Mouse (Mus musculus) liver (tissue): ENCODE results near the gene Shank1.
"Not testable (repeated sequence)": the region's sequence is repeated elsewhere in the genome, so short reads cannot be mapped to it uniquely, and the experiment has no call there.

Experiments used
- DNase-seq: peaks from one replicate; pipeline ENCODE4 v3.0.0-alpha.2; 2020; ENCODE audit warnings: mixed read lengths

Shank1 gene

DNA sequence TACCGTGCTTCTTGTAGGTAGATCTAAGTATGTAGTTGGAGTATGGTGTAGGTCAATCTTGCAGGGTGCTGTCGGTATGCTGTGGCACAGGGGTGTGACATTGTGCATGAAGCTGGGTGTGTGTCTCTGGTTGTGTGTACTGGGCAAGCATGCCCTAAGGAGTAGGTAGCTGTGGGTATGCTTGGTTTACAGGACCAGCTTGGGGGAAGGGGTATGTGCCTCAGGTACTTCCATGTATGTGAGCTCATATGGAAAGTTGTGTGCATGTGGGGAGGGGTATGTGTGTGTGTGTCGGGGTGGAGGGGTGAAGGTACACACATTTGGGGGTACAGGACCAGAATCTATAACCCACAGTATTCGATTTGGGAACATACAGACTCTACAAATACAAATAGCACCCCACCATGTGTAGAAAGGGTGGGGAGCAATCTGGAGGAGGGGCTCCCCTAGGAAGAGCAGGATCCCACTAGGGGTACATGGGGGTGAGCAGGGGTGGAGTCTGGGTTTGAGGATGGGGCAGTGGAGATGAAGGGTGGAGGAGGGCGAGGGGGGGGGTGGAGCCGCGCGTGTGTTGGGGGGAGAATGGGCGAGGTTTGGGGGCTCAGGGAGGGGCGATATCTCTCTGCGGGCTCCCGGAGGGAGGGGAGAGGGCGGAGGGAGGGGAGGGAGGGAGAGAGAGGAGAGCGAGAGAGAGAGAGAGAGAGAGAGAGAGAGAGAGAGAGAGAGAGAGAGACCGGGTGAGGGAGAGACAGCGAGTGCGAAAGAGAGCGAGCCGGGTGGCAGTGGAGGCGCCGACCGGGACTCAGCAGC is at the start of gene Shank1:
TSS of gene Shank1 (plus strand) at position 779 of the 810 bp plus-strand sequence.
- DNase-seq, result no peak

DNA sequence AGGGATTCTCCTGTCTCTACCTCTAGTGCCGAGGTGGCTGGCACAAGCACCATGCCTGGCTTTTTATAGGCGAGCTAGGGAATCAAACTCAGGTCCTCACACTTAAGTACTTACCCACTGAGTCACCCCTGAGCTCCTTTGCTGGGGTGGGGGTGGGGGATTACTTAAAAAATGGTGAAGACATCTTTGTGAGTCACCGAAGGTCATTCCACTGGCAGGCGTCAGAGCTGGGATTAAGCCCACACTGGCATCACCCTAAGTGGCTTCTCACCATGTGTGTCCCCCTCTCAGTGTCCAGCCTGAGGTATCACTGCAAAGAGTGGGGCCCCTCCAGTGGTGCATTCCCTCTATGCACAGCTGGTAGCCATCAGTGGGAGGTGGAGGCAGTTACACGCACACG is 49.6 kb upstream of the Shank1 start:
- no peak for DNase-seq

DNA sequence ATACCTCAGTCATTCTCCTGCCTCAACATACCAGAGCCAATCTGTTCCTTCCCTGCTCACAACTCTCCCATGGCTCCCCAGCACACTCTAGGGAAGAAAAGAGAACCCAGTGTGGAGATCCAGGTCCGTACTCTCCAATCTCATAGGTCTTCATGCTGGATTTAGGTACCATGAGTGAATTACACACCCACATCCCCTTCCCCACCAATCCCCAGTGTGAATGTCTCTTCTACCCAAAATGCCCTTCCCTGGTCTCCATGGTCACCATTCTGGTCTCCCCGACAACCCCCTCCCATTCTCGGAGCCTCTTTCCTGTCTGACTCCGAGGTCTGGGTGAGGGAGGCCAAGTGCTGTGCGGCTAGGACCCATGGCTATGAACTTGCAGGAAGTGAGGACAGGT is 48.9 kb upstream of the Shank1 start, which contains the start of gene Gm15517:
TSS of gene Gm15517 (plus strand) at position 301 of the 400 bp plus-strand sequence.
- DNase-seq, result no peak

DNA sequence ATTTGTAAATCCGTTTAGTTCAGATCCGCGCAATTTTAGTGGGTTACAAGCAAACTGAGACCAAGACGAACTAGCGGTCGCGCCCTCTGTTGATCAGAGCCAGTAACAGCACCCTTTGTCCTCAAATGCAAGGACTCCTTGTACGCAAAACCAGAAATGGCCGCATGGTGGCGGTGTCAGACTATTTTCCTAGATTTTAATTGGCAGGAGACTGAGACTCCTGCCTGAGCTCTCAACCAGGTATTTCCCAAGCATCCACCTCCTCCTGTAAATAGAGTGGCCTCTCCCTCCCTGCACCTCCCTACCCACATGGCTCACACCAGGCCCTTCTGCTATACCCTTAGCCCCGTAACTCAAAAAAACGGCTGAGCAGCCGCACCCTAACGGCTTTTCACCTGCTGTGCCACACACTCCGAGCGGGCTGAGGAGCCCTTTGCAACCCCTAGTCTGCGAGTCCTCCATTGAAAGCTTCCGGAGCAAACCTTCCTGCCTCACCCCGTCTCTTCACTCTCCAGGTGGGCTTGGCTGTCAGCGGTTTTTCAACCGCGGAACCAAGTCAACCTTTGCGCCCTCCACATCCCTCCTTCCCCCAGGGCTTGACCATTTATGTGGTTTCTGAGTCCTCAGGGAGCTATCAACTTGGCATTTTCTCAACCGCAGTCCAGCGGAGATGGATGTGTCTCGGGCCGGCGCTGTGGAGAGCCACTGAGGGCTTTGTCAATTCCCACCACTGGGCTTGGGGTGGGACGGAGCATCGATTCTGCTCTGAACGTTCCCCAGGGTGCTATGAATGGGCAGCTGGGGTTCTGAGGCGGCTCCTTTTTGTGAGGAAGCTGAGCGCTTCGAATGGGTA is 47.0 kb upstream of the Shank1 start:
- peak; percentile 92 for DNase-seq

DNA sequence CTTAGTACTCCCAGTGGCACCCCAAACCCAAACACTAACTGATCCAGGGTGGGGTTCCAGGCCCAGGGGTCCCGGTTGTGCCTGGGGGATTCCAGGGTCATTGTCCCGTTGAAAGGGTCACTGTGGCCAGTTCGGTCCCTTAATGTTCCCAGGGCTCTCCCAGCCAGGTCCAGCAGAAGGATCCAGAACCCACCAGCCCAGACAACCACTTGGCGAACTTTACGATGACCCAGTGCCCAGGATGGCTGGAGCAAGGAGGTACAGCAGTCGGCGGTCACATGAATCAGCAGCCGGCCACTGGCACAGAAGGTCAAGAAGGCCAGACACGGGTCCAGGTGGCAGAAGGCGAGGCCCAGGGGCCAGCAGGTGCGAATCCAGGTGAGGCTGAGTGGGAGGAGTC is 41.9 kb upstream of the Shank1 start:
- no peak for DNase-seq

DNA sequence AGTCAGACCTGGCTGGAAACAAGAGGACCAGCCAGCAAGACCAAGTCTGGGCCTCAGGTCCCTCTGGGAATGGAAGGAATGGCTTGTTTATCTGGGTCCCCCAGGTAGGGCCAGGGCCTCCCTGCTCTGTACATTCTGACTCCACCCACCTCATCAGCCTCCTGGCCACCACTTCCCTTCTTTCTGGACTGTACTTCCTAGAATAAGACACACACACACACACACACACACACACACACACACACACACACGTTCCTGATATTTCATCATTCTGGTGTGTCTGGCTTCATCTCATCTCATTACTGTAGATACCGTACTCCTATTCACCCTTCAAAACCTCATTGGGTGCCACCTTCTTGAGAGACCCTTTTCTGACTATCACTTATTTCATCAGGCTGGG is 40.7 kb upstream of the Shank1 start:
- DNase-seq, result no peak

DNA sequence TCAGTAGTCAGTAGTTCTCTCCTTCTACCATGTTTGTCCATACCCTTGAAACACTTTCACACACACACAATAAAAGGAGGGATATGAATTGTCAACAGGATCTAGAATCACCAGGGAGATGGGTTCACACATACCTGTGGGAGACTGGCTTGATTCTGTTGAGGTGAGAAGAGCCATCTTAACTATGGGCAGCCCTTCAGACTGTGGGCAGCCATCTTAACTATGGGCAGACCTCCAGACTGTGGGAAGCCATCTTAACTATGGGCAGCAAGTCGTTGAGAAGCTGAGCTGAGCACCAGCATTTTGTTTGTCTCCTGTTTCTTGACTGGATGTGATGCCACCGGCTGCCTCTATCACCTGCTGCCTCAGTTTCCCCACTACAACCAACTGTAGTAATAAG is 38.7 kb upstream of the Shank1 start:
- no peak for DNase-seq

DNA sequence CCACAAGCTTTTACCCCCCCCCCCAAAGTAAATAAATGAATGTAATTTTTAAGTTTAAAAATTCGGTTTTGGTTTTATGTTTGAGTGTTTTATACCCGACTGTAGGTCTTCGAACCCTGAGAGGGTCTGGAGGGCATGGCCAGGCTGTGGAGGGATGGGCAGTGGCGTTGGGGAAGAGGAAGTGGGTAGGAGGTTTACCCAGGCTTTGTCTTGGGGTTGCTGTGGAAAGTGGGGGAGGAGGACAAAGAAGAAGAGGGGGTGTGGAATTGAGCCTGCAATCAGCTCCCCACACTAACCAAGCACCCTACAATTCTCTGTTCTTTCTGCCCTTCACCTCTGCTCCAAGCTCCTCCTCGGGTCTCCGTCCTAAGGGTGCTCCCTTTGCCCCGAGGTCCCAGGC is 37.5 kb upstream of the Shank1 start:
- no peak for DNase-seq

DNA sequence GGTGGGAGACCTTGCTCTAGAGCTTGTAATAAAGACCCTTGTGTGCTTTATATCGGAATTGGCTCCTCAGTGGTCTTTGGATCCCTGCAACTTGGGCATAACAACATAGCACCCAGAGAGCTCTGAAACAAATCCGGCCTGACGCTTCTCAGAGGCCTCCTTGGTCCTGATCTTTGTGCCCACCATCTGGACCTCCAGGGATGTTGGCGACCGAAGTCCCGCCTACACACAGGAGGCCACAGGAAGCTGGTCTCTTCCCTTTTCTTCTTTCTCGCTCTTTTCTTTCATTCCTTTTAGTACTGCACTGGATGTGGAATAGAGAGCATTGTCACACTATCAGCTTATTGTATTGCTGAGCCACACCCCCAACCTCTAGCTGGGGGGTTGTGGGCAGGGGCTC is 36.6 kb upstream of the Shank1 start:
- DNase-seq, result no peak

DNA sequence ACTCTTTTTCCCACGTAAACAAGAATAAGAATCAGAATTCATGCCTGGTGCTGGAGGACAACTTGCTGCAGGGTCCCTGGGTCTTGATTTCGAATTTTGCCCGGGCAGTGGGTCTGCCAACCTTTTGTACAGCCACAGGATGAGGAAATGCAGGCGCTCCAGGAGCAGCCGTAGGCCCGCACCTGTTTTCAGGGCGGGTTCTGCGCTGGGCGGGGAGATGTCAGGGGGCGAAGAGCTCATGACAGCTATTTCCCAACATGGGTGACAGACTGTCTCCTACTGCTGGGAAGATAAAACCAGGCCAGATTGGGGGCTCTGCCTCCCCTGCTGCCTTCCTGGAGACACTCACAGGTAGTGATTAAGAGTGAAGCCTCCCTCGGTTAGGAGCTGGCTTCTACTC is 36.0 kb upstream of the Shank1 start:
- no peak for DNase-seq

DNA sequence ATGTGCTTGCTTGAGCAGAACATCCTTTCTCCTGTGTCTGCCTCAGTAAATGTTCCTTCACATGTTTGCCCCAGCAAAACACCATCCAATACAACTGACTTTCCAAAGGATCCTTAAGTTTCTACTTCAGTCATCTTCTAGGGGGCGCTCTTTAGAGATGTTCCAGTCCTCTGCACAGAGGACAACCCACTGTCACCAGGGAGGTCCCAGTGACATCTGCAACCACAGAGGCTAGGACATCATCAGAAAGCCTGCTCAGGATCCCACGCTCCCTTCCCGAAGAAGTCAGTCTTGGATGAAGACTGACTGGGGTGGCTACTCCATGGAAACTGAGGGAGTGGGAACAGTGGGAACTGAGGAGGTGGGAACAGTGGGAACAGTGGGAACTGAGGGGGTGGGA is 34.5 kb upstream of the Shank1 start:
- DNase-seq, result no peak

DNA sequence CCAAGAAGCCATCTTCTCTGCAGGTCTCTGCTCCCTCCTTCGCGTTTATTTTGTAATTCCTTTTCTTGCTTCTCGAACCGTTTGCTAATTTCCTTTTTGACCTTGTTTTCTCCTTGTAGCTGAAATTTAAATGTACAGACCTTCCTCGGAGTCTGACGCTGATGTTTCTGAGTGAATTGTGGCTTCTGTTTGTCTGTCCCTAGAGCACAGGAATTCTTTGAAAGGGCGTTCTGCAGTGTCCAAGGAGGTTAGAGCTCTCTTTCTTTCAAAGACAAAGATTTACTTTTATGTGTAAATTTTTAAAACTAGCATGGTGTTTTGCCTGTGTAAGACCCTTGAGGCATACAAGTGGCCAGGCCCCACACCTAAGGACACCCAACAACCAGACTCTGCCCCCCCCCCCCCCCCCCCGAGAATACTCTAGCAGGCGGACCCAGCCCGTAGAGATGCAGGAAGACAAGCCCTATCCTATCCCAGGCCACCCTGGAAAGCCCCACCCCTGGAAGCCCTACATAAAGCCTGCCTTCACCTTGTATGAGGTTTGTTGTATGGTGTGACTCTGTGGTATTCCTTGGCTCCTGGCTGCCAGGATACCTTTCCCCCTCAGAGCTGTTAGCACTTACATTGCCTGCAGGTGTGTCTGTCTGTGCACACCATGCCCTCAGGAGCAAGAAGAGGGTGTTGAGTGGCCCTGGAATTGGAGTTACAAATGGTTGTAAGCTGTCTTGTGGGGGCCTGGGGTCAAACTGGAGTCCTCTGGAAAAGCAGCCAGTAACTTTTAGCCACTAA is 33.4 kb upstream of the Shank1 start:
- no peak for DNase-seq

DNA sequence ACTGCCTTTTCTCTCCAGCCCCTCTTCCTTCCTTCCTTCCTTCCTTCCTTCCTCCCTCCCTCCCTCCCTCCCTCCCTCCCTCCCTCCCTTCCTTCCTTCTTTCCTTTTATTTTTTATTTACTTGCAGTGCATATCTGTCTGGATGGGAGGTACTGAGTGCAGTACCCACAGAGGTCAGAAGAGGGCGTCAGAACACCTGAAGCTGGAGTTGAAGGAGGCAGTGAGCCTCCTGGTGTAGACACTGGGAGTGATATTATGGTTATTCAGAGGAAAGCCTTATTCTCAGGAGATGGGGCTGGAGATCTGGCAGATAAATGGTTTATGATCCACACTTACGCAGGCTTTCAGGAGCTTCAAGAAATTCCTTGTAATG is 32.8 kb upstream of the Shank1 start:
- DNase-seq, result peak; percentile 32

DNA sequence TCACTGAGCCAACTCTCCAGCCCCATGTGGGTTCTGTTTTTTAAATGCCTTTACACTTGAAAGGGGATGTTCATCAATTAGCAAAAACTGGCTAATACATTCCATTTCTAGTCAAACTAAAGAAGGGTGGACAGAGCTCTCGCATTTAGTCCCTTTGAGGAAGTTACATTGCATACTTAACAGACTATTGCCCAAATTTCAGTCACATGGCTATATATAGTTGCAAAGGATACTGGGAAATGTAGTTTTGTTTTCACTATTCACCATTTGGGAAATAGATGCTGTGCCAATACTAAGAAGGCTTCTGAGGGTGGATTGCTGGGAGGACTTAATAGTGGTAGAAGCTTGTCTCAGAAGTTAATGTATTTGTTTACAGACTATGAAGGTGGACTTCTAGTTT is 29.1 kb upstream of the Shank1 start:
- no peak for DNase-seq

DNA sequence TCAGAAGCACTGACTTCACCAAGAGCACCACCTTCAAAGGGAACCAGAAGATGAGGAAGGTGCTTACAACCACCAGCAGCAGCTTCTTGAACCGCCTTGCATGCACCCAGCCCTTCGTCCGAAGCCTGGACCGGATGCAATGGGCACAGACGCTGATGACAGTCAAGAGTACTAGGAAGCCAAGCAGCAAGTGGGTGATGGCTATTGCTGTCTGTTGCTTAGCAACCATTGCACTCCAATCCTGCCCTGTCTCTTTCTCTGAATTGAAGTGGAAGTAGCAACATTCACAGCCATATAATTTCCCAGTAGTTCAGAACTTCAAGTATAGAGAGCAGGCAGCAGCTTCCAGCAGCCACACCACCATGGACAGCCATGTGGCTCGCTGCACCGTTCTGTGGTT is 28.5 kb upstream of the Shank1 start:
- no peak for DNase-seq

DNA sequence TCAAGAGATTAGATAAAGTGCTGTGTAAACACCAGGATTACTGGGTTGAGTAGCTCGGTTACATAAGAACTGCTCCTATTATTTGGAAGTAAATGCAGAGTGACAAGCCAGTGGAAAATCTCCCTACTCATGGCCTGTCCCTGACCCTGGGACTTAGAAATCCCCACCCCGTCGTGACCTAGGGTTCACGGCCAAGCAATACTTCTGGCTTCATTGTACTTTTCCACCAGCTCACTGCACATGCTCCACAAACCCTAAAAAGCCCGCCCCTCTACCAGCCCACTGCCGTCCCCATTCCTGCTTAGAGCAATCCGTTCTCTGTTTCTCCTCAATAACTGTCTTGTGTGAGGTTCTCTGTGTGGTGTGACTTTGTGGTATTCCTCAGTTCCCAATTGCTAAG is 22.3 kb upstream of the Shank1 start:
- no peak for DNase-seq

DNA sequence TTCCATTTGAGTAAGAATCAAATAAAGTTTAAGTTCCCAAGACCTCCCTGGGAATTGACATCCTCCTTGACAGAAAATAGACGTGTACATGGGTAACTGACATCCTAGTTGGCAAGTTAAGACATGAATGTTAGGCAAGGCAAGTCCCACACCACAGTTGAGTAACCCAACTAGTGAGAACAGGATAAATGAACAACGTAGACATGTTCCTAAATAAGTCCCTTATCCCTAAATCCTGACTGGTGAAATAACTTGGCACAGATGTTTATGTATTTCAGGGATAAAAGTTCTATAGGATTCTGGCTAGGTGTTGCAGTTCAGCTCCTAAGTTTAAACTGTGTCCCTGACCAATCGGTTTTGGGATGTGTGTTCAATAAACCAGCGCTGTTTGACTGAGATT is 19.1 kb upstream of the Shank1 start:
- no peak for DNase-seq

DNA sequence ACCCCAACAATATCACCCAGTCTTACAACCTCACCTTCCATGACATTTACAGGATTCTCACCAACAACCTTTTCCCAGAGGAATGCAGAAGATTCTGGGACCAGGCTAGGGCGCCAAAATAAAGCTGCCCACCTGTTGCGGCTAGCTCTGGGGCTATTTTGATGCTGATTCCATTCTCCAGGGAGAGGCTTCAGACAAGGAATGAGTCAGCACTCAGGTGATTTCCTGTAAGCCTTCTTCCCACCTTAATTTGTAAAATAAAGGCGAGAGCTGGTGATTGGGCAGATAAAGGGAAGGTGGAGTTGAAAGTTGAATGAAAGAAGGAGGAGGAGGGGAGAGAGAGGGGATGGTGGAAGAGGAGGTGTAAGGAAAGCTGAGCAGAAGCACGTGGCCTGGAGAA is 18.6 kb upstream of the Shank1 start:
- no peak for DNase-seq

DNA sequence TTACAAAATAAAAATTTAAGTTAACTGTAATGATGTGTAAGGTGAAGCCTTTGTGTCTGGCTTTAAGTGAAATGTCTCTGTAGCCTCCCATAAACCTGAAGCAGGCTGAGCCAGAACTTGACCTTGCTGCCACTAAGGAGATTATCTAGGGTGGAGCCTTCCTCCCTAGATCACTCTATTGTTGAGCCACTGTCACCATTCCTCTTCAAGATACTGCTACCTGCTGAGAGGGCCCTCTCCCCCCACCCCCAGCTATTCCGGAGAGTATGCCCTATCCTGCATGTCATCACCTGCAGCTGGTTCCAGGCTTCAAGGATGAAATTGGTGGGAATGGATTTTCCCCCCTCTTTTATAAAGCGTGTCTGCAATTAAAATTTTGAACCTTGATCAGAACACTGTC is 12.6 kb upstream of the Shank1 start:
- DNase-seq, result not testable (repeated sequence)

DNA sequence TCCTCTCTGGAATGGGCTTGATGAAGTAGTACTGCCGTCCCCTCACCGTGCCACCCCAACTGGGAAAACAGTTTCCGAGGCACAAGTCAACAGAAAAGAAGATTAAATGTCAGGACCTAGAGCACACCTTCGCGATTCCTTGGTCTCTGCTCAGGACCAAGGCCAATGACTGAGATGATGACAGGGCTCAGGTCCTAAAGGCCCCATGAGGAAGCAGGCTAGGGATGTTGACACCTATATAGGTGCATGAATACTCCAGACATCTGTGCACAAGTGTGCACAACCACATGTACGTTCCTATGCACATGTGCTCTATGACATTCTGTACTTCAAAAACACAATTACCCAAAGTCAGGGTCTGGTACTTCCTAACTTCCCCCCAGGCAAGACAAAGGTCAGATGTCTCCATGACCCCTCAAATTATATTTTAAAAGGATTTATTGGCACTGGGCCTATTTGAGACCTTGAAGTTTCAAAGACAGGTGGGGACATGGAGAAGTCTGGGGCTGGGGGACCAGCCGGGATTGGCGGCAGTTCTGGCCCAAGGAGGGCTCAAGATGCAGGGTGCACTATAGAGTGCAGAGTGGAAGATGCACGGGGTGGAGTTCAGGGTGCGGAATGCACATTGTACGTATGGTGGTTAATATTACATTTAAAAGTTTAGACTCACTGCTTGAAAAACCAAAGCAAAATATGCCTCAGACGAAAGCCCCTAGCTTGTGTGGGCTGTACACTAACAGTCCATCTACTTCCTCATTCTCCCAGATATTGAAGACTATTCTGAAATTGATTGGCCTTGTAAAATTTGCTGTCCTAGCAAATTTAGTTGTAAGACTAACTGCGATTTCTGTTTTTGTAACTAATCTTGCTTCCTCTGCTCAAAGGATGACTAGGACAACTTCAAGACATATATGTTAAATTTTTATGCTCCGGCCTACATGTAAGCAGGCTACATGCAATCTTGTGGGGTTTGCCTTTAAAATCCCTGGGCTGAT is 6.4 kb upstream of the Shank1 start:
- no peak for DNase-seq

DNA sequence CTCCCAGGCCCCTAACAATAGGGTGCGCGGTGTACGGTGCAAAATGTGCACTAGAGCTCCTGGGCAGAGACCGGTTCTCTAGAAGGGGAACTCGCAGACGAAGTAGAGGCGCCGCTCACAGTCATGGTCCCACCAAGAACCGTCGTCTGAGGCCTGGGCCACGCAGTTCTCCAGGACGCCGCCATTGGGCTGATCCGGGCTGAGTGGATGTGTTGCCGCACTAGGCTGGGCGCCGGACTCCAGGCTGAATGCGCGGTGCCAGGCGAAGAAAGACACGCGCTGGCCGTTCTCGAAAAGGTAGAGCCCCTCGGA is 5.6 kb upstream of the Shank1 start:
- no peak for DNase-seq
